Mouse (Mus musculus): Measurements from ENCODE around the gene Otub1. TPM values are rescaled to one million over a fixed set of nuclear protein-coding genes. Genes with fewer than 3 reads are reported as not detected.

Otub1 gene
- polyA plus RNA-seq, 1 experiment from 2014 or later = 242 TPM

DNA sequence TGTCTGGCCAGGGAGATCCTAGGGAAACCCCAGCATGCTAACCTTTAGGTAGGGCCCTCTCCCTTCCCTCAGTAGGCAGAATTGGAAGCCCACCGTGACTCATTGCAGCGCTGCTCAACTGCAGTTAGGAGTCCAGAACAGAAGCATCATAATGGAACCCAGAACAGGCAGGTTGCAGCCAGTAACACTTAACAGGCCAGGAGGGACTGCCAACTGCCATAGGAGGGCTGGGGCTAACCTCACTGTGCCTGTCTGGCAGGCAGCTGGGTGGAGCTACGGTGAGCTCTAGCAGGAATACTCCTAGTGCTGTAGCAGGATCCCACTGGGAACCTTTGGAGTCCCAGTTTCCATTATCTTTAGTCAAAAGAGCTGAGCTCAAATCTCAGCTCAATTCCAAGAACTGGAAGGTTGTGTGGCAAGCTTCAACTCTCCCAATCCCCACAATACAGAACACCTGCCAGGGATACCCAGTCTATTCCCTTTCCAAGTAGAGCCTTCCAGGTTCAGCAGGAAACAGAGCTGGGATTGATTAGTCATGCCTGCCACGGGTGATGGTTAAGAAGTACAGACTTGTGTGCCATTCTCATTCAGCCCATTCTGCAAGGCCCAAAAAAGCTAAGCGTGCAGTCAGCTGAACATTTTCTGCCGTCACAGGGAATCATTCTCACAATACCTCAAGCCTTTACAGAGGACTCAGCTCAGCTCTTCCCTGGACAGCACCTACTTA lies 54.0 kb downstream of the Otub1 start:
- ATAC-seq = no peak
- Histone ChIP-seq H3K4me3 (no peak overlapping the region), H3K9ac (no peak overlapping the region; the same call in 1 of the 2 replicates), H3K27me3 (no peaks in the 10 kb centered on the region), H3K4me1 (peaks cover 91% of the 10 kb centered on the region), H3K4me2 (no peak overlapping the region), H3K9me3 (replicated peaks) (no peaks in the 10 kb centered on the region), H3K36me3 (ENCODE audit: poor library complexity, severe bottlenecking) (no peaks in the 10 kb centered on the region; the same call in 1 of the 2 replicates), H3K27ac (peak overlapping the region; percentile 68)
- 82% methylated on average over 6 of the region's 6 CpGs for WGBS

DNA sequence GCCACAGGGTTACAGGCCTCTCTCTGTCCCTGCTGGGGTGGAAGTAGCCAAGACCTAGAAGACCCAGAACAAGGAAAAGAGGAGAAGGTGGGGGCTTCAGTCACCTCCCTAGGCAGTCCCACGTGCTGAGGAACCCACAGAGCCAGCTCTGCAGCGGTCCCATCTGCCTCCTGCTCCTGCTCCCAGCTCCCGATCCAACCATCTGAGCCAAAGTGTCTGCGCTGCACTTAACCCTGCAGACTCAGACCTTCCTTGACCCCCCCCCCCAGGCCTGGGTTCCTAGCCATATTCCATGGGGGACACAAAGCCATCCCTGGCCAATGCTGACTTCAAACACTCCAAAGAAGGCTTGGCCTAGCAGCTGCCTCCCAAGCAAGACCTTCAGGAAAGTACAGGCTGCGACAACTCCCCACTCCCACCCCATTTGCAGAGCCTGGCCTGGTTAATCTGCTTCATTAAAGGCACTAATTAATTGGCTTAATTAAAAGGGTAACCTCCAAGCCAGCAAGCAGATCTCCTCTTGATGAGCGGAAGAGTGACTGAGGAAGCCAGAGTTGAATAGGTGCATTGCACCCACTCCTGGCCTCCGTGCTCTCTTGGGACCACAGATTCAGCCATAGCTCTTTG lies 54.7 kb downstream of the Otub1 start:
- no peaks in the 10 kb centered on the region for H3K9me3 ChIP-seq (replicated peaks)
- no peaks in the 10 kb centered on the region for H3K27me3 ChIP-seq
- 49% methylated on average over 7 of the region's 7 CpGs for WGBS
- H3K4me1 ChIP-seq = peaks cover 91% of the 10 kb centered on the region
- H3K36me3 ChIP-seq (ENCODE audit: poor library complexity, severe bottlenecking) = no peaks in the 10 kb centered on the region; the same call in 1 of the 2 replicates
- H3K9ac ChIP-seq = no peak overlapping the region; the same call in none of the 2 replicates
- H3K4me2 ChIP-seq = no peak overlapping the region
- H3K27ac ChIP-seq = peak overlapping the region; percentile 68
- no peak for ATAC-seq
- H3K4me3 ChIP-seq = no peak overlapping the region

DNA sequence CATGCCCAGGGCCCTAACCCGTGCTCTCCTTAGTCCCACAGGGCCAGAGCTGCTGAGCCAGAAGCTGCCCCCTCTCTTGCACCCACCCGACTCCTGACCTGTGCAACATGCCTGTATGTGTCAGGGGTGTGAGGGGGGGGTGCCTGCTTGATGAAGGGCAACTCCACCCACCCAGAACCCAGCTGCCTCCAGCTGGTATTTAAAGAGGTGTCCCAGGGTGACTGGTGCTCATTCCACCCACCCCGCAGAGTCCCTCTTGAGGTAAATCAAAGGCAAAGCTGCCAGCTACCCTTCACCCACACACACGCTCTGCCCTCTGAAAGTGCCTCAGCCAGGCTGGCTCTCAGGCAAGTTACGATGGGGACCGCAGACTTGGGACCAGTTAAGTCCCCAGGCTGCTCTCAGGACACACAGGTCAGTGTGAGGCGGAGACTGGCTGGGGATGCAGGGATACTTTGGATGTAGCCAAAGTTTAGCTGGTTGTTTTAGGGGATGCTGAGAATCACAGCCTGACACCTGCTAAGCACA lies 56.9 kb downstream of the Otub1 start:
- peaks cover 86% of the 10 kb centered on the region for H3K4me1 ChIP-seq
- no peaks in the 10 kb centered on the region for H3K9me3 ChIP-seq (replicated peaks)
- H3K36me3 ChIP-seq (ENCODE audit: poor library complexity, severe bottlenecking) = no peaks in the 10 kb centered on the region; the same call in 1 of the 2 replicates
- H3K4me3 ChIP-seq = no peak overlapping the region
- ATAC-seq = no peak
- peaks cover 6% of the 10 kb centered on the region; the same call in 1 of the 2 replicates for H3K27me3 ChIP-seq
- peak overlapping the region; percentile 79 for H3K27ac ChIP-seq
- WGBS = 72% methylated on average over 7 of the region's 7 CpGs
- no peak overlapping the region for H3K4me2 ChIP-seq
- no peak overlapping the region for H3K9ac ChIP-seq

DNA sequence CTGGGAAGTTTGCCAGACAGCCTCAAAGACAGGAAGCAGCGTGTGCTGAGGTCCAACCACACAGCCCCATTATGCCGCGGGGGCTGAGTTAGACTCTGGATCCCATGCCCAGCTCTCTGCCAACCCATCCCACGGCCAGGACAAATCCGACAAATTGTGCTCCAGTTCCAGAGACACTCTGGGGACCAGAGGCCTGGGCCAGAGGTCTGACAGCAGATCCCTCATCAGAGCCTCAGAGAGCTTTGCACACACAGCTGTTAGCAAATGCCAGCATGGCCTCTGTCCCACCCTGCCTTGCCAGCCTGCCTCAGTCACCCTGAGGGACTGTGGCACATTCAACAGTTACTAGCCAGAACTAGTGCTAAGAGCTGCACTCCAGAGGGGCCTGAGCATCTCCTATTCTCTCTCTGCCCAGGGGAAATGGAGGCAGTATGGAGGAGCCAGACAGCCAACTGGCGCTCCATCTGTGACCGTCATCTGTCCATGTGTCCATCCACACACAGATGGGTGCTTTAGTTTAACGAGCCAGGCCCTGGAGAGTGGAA lies 57.5 kb downstream of the Otub1 start:
- Histone ChIP-seq H3K9ac (no peak overlapping the region), H3K9me3 (replicated peaks) (no peaks in the 10 kb centered on the region), H3K4me1 (peaks cover 86% of the 10 kb centered on the region), H3K4me2 (no peak overlapping the region), H3K27me3 (peaks cover 6% of the 10 kb centered on the region; the same call in 1 of the 2 replicates), H3K27ac (peak overlapping the region; percentile 79), H3K36me3 (ENCODE audit: poor library complexity, severe bottlenecking) (no peaks in the 10 kb centered on the region; the same call in 1 of the 2 replicates), H3K4me3 (no peak overlapping the region)
- peak; percentile 42; the same call in 1 of the 2 replicates for ATAC-seq
- WGBS = 64% methylated on average over 8 of the region's 8 CpGs

Other genes with a start within 250 kb of the Otub1 start
- 106 and 139 TPM in 2 replicates for gene Ppp1r14b, start 231.3 kb downstream of the Otub1 start, polyA plus RNA-seq (2015; fragmentation: Nextera tagmentation; extraction: Ambion mirVana)
- gene Plcb3, start 229.8 kb downstream of the Otub1 start, polyA plus RNA-seq (2015; fragmentation: Nextera tagmentation; extraction: Ambion mirVana) = 11.0 TPM in 2 replicates
- gene Fkbp2, start 225.8 kb downstream of the Otub1 start, polyA plus RNA-seq (2015; fragmentation: Nextera tagmentation; extraction: Ambion mirVana) = 86.9 and 97.9 TPM in 2 replicates
- 33.4 and 34.6 TPM in 2 replicates for gene Vegfb, start 218.7 kb downstream of the Otub1 start, polyA plus RNA-seq (2015; fragmentation: Nextera tagmentation; extraction: Ambion mirVana)
- gene Dnajc4, start 213.7 kb downstream of the Otub1 start, polyA plus RNA-seq (2015; fragmentation: Nextera tagmentation; extraction: Ambion mirVana) = 19.1 and 19.8 TPM in 2 replicates
- gene Nudt22, start 210.2 kb downstream of the Otub1 start, polyA plus RNA-seq (2015; fragmentation: Nextera tagmentation; extraction: Ambion mirVana) = 19.1 TPM in 2 replicates
- gene Trpt1, start 210.2 kb downstream of the Otub1 start, polyA plus RNA-seq (2015; fragmentation: Nextera tagmentation; extraction: Ambion mirVana) = 15.2 and 16.9 TPM in 2 replicates
- 3.0 and 3.9 TPM in 2 replicates for gene Fermt3, start 186.8 kb downstream of the Otub1 start, polyA plus RNA-seq (2015; fragmentation: Nextera tagmentation; extraction: Ambion mirVana)
- gene Stip1, start 166.3 kb downstream of the Otub1 start, polyA plus RNA-seq (2015; fragmentation: Nextera tagmentation; extraction: Ambion mirVana) = 289 and 311 TPM in 2 replicates
- 3.3 and 4.4 TPM in 2 replicates for gene Macrod1, start 149.5 kb downstream of the Otub1 start, polyA plus RNA-seq (2015; fragmentation: Nextera tagmentation; extraction: Ambion mirVana)
- 10.4 and 11.3 TPM in 2 replicates for gene Flrt1, start 100.6 kb downstream of the Otub1 start, polyA plus RNA-seq (2015; fragmentation: Nextera tagmentation; extraction: Ambion mirVana)
- 673 and 749 TPM in 2 replicates for gene Cox8a, start 11.3 kb upstream of the Otub1 start, polyA plus RNA-seq (2015; fragmentation: Nextera tagmentation; extraction: Ambion mirVana)
- gene Naa40, start 34.9 kb upstream of the Otub1 start, polyA plus RNA-seq (2015; fragmentation: Nextera tagmentation; extraction: Ambion mirVana) = 71.1 and 80.5 TPM in 2 replicates
- gene Rcor2, start 61.0 kb upstream of the Otub1 start, polyA plus RNA-seq (2015; fragmentation: Nextera tagmentation; extraction: Ambion mirVana) = 58.1 and 60.6 TPM in 2 replicates
- gene Mark2, start 135.5 kb upstream of the Otub1 start, polyA plus RNA-seq (2015; fragmentation: Nextera tagmentation; extraction: Ambion mirVana) = 38.3 and 39.0 TPM in 2 replicates
- gene Spindoc, start 176.7 kb upstream of the Otub1 start, polyA plus RNA-seq (2015; fragmentation: Nextera tagmentation; extraction: Ambion mirVana) = 42.1 and 47.5 TPM in 2 replicates
- 16.7 and 18.2 TPM in 2 replicates for gene 2700081O15Rik, start 211.3 kb upstream of the Otub1 start, polyA plus RNA-seq (2015; fragmentation: Nextera tagmentation; extraction: Ambion mirVana)

Data from forebrain, embryonic 13.5 days (tissue).